Mouse (Mus musculus) cerebellum, adult 9-11 months (tissue): Measurements from ENCODE around the gene Gm20390.

Experiments
- DNase-seq: peaks from one replicate; pipeline ENCODE4 v3.0.0; 2022

Gm20390 gene

DNA sequence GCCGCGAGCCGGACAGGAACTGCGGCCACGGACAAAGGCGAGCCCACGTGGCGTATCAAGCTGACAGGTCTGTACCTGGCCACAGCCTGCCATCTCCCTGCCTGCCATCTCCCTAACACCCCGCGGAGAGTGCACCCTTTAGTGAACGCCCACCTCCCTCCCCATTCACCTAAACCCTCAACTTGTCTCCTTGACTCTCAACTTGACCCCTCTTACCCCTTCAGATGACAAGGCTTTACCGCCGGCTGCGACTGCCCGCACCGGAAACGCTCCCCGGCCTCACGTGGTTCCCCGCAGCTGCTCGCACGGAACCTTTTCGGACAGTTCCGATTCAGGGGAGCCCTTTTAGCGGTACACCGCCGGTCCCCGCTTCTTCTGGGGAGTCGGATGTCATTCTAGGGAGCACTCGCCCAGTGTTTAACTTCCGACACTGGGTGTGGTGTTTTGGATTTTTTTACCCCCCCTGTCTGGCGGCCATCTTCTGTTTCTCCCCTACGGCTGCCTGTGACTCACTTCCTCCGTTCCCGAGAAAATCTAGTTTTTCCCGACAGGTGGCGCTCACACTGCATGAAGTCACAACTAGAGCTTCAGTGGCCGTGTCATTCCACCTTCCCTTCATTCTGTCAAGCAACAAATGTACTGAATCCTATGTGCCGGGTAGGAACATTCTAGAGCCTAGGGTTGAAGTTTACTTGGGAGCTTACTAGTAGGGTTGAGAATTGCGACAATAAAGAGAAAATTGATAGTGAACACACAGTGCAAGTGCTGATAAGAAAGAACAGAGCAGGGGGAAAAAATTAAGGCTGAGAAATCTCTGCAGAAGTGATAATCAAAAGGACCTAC is at the start of gene Gm20390, which contains the start of gene Nme1:
Gm20390 (minus strand) TSS at position 289 of the 843 bp plus-strand sequence.
Nme1 (minus strand) TSS at position 517 of the 843 bp plus-strand sequence.
- DNase-seq = peak; percentile 98

DNA sequence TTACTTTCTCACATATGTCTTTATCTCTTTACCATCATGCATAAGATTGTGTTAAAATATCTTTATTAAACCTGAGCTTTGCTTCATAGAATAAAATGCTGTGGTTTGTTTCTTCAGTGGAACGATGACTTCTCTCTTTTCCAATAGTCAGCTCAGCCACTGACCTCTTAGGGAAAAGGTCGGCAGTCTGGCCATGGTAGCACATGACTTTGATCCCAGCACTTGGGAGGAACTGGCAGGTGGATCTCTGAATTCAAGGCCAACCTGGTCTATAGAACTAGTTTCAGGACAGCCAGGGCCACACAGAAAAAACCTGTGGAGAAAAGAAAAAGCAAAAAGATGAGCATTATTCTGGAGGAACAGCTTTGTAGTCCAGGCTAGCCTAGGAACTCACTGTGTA is 35.3 kb upstream of the Gm20390 start:
- DNase-seq = no peak

DNA sequence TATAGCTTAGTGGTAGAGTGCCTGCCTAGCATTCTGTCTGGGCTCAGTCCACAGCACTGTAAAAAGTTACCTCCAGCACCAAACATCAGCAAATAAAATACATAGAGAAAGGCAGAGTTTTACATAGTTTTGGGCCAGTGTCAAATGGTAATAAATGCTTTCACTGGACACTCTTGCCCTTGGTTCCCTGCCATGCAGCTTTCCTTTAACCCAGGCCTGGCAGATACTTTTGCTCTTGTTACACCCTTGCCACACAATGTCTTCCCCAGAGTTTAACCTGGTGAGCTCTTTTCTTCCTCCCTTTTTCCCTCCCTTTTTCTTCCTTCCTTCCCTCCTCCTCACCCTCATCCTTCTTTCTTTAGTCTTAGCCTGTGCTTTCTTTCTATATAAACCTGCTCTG is 31.2 kb upstream of the Gm20390 start:
- no peak for DNase-seq

DNA sequence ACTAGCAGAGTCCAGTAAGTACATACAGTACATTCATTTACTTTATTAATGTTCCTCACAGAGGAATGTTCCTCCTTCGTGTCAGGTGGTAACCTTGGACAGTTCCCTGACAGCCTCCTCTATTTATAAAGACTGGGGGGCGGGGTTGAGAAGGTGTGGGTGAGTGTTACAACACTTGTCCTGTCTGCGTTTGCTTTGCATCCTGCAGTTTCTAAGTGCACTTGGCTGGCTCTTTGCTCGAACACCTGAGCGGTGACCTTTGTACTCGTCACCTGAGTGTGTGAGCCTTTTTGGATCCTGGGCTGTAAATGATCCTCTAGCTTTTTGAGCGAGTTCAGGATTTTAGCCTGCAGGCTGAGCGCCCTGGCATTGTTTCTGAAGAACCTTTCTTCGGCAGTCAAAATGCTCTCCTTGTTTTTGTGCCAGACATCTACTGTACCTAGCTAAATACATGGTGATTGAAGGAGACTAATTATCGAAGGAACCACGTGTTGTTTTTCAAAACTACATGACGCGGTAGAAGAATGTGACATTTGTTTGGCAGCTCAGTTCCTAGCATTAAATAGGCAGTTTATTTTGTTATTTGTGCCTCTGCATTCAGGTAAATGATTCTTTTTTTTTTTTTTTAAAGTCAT is 29.2 kb upstream of the Gm20390 start:
- DNase-seq = peak; percentile 58

GRCm38 (mm10) chr11:93996306-93997140 is 28.4 kb upstream of the Gm20390 start:
- peak; percentile 83 for DNase-seq

DNA sequence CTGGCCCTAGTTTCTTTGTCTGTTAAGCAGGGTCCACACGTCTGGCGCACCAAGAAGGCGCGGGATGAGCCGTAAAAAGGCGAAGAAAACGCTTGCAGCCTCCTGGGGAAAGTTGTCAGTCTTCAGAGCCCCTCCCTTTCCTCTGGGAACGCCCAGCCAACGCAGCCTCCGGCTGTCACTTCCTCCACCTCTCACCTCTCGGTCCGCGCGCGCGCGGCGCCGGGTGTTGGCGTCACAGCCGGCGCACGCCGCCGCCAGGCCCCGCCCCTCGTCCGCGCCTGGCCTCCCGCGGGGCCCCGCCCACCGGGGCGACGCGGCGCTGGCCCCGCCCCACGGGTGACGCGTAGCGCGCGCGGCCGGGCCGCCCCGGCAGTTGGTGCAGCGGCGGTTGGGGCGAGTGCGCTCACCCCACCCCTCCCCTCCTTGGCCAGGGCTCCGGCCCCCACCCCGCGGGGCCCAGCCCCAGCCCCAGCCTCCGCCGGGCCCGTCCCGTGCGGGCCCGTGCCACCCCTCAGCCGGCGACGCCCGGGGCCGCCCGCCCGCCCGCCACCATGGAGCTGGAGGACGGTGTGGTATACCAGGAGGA is 27.7 kb upstream of the Gm20390 start, which contains the start of gene Spag9:
Spag9 (plus strand) TSS at position 372 of the 586 bp plus-strand sequence.
- DNase-seq = peak; percentile 95

GRCm38 (mm10) chr11:93995111-93995719 is 27.1 kb upstream of the Gm20390 start:
- peak; percentile 87 for DNase-seq

GRCm38 (mm10) chr11:93994531-93994930 is 26.4 kb upstream of the Gm20390 start:
- peak; percentile 30 for DNase-seq

DNA sequence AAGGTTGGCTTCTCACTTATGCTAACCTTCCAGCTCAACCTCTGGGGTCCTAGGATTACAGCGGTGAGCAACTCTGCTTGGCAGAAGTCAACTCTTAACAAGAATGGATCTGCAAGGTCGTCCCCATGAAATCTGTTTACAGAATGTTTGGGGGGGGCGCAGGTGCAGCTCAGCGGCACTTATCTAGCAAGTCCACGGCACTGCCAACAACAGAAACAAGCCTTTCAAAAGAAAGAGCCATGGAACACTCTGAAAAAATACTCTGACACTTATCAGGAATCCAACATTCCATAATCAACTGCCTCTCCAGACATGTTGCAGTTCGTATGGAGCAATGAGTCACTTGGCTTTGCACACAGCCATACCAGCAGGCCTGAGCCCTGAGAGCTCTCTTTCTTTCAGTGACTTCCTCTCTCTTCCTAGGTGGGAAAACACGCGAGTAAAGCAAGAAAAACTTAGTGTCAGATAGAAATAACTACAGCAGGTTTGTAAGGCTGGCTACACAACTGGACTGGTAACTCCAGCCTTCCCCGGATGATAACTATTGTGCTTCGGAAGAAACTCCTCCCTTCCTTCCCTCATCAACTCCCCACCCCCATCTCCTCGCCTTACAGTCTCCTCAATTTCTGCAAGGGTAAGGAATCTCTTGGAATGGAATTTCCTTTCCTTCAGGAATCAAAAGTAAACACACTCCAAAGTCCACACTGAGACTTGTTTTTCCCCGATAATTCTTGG is 20.4 kb upstream of the Gm20390 start:
- DNase-seq = no peak

DNA sequence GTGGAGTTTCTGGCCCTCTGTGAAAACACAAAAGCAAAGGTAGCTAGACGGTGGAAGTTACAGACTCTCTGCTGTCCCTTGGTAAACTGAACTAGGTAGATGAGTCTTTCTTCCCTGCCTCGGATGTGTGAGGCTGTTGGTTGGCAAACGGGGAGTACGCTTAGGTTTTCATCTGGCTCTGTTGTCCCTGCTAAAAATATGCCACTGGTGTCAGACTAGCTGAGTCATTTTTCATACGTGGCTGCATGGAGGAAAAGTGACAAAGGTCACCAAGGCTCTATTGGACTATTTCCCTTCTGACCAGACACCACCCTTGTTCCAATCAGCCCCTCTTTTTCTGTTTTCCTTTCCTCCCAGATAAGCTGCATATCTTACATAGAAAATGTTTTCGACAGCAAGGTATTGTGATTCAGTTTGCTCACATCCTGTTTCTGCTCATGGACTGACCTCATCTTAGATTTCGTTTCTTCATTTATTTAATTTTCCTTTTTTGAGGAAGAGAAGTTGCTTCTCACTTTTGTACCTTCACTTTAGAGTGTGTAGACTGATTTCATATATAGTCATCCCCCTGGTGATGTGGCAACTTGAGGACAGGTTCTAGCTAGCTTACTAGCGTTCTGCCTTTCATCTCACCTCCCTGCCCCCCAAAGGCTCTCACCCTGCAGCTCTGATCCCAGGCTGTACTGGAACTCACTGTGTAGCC is 19.7 kb upstream of the Gm20390 start:
- no peak for DNase-seq

GRCm38 (mm10) chr11:93987026-93987425 is 18.9 kb upstream of the Gm20390 start:
- DNase-seq = no peak

- DNase-seq = no peak
Observed at GRCm38 (mm10) chr11:93986298-93986697, 18.2 kb upstream of the Gm20390 start.

DNA sequence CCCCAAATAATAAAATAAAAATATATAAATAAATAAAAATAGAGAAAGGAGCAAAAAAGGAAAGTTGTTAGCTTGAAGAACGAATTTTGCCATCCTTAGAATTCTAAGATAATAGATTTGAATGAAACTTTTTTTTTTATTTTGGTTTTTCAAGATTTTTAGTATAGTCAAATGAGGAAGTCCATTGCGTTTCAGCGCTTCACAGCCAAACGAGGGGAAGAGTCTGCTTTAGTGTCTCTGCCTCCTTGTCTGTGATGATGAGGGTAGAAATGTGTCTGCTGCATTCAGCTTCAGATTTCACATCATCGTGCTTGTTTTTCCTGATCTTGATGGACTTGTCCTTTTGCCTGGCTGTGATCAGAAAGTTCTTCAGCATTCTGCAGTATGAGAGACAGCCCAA is 17.2 kb upstream of the Gm20390 start:
- DNase-seq = no peak

GRCm38 (mm10) chr11:93984619-93985018 is 16.5 kb upstream of the Gm20390 start:
- DNase-seq = no peak

DNA sequence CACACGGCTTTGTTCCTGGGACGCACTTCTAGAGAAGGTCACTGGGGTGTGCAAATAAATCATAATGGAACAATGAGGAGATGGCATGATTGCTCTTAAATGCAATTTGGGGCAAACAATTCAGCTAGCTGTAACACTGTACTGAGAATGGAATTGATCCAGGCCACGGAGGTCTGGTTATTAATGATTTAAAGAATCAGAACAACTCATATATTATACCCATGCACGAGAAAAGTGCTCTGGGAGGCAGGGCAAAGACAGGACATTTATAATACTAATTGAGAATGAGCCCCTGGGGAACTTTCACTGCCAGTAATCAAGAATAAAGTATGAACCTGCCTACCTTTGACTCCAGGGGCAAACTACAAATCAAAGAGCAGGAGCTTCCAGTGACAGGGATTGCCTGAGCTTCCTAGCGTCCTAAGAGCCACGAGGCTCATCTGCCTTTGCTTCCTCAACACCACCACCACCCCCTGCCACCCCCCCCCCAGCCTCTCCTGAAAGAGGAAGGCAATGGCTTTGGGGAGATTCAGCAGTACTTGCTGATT is 11.5 kb upstream of the Gm20390 start:
- no peak for DNase-seq

DNA sequence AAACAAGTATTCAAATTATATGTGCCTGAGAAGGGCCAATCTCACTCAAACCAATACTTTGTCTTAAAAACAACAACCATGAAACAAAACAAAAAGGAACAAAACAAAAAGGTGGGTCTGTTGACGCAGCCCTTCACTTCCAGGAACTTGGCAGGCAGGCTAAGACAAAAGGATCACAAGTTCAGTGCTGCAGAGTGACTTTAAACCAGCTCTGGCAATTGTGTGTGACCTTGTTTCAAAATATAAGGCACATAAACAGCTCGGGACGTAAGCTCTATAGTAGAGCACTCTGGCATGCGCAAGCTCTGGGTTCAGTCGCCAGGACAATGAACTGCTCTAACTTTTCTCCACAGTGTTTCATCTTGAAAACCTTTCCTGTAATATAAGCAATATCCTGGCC is 4.9 kb upstream of the Gm20390 start:
- DNase-seq = no peak

GRCm38 (mm10) chr11:93969799-93970198 is 1.7 kb upstream of the Gm20390 start:
- no peak for DNase-seq

- peak; percentile 45 for DNase-seq
Observed at GRCm38 (mm10) chr11:93969171-93969570, 1.1 kb upstream of the Gm20390 start.

DNA sequence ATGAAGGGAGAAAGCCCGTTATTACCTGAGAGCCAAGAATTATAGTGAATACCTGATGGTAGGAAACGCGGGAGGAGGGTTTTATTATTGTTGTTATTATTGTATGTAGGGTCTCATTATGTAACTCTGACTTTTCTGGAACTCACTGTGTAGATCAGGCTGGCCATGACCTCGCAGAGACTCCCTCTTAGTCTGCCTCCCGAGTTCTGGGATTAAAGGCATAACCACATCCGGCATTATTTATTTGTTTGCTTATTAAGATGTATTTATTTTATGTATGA is 695 bp upstream of the Gm20390 start:
- DNase-seq = no peak

- DNase-seq = no peak
Observed at GRCm38 (mm10) chr11:93967381-93967780, 712 bp downstream of the Gm20390 start.

DNA sequence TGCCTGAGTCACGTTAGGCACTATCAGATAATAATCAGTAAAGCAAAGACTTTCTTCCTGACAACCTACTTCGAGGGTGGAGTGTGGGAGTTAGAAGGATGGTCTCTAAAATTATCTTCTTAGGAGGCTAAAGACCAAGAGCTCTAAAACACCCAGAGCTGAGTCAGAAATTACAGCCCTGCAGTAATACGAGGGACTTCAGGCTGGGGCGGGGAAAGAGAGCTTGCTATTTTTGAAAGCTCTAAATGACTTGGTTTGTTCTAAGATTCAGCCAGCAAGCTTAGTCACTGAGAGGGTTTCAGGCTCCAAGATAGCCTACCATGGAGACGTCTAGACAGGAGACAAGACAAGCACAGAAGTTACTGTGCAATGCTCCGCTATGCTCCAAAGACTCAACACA is 2.7 kb downstream of the Gm20390 start:
- DNase-seq = no peak
